Mouse (Mus musculus) kidney, postnatal 14 days (tissue): ENCODE measurements around the gene Irak4.

Experiments
- DNase-seq: peaks from one replicate; pipeline ENCODE4 v3.0.0; 2022; ENCODE audit warnings: mixed read lengths

Gene Irak4

DNA sequence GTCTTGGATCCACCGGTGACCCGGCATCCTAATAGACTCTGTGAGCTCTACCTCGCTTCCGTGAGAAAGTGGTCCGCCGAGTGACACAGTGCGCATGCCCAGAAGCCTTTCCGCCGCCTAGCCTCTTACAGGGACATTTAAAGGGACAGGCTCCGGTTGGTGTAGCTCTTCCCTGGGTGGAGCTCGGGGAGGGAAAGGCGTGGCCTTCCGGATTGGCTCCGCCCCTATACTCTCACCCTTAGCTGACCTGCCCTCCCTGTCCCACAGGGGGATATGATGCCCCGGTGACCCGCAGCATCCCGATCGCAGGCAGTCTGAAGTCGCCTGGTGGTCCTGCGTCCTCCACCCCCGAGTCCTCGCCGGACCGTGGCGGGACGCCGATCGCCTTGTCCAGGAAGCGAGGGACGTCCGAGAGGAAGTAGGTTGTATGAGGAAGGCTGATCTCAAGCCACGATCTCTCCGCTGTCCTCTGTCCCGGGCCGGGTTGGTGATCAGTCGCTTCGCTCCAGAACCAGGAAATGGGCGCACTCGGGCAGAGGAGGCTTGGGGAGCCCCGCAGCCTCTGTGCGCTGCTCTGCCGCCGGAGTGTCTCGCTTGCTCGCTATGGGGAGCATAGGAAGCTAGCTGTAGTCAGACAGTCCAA lies at the start of gene Irak4, which contains the start of gene Pus7l:
Gene Irak4, plus strand, starts transcription at position 235 of the 643 bp plus-strand sequence.
Gene Pus7l, minus strand, starts transcription at position 139 of the 643 bp plus-strand sequence.
- peak; percentile 95 for DNase-seq

DNA sequence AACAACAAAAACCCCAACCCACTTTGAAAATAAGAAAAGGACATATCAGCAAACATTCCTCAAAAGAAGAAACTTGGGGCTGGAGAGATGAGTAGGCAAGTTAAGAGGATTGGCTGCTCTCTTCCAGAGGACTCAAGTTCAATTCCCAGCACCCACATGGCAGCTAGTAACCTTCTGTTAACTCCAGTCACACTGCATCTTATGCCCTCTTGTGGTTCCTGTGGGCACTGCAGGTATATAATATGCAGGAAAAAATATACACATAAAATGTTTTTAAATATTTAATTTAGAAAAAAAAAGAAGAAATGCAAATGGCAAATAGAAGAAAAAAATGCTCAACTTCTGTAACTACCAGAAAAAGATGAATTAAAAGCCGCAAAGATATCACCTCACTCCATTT lies 49.0 kb upstream of the Irak4 start:
- DNase-seq, result no peak

GRCm38 (mm10) chr15:94495936-94496335 lies 47.5 kb upstream of the Irak4 start:
- DNase-seq, result no peak

- DNase-seq, result no peak
Observed at GRCm38 (mm10) chr15:94499260-94499659, 44.2 kb upstream of the Irak4 start.

DNA sequence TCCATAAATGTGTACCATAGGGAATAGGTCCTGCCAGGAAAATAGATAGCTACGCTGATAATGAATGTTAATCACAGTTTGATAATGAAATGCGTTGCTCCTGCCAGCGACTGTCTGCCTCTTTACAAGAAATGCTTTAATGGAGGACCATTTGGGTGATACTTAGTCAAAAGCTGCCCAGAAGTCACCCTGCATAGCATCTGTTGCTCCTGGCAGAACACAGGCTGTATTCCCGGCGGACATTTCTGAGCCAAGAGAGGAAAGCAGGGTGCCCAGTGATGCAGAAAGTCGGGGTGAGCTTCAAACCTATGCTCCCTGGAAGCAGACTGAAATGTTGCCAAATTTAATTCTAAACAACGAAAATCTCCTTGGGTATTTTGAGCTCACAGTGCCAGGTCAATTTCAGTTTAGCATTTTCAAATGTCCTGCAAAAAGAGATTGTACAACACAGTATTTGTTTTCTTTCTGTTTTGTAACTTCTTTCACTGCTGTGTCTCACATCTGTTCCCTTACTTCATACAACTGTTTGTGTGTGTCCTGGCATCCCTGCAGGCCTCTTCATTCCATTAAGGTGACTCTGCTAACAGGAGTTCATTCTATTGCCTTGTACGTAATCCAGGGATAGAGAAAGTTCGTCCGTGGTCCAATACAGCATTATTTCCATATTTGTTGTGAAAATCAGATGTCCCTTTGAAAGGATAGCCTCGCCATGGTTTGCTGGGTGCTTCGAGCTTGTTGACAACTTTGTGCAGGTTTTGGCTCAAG lies 39.8 kb upstream of the Irak4 start:
- no peak for DNase-seq

DNA sequence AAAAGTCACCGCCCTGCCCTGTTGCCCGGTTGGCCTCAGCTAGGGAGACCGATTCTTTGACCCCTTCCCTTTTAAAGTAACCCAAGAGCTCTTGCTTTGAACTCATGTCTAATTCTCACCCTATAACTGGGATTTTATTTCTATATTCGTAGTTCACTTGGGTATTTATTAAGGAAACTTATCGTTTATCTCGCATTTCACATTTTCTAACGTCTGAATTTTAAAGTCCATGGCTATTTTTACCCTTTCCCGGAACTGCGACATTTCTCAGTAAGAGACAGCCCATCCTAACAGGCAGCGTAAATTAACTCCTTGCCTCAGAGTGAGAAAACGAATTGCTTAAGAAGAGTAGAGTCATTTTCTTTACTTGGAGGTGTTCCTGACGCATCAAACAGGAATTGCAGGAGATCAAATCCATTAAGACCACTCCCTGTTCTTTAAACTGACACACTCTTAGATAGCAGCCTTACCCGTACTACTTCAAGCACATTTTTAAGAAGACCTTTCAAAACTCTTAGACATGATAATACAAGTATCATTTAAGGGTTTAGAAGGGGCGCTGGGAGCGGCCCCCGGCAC lies 25.4 kb upstream of the Irak4 start:
- no peak for DNase-seq

DNA sequence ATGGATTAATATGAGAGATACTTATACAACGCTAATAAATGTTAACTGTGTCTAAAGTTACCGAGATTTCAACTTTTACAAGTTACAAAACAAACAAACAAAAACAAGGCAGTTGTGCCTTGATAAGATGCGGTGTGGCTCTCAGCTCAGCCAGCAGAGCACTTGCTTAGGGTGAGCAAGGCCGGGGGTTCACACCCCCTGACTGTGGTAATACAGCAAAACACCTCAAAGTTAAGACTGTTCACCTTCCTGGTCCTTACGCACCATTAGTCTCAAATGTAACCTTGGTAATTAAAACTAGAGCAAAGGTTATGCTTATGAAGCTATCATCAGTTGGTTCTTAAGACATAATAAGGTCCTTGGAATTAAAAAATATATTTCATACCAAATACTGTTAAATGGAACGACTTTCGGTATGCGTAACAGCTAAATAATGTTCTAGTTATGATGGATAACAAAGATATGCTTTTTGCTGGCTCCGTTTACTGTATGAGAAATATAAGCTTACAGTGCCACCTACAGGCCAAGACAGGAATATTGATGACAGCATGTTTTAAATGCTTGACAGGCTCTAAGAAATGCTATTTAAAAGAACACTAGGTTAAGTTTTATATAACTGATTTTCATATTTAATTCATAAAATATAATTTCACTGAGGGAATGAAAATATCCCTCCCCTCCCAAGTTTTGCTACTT lies 23.1 kb upstream of the Irak4 start:
- DNase-seq, result peak; percentile 57

DNA sequence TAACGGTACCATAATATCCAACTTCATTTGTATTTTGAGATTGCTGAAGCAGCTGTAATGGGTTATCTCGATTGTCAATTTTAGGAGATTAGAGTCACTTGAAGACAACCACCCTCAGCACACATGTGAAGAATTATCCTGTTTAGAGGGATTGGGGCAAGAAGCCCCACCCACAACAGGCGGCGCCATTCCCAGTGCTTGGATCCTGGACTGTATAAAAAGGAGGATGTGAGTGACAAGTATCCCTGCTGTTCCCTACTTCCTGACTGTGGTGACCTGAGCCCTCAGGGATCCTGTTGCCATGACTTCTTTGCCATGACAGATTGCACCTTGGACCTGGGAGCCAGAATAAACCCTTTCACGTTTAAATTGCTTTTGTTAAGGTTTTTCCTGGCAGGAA lies 22.5 kb upstream of the Irak4 start:
- no peak for DNase-seq

GRCm38 (mm10) chr15:94523251-94523650 lies 20.2 kb upstream of the Irak4 start:
- no peak for DNase-seq

- DNase-seq, result no peak
Observed at GRCm38 (mm10) chr15:94524956-94525355, 18.5 kb upstream of the Irak4 start.

DNA sequence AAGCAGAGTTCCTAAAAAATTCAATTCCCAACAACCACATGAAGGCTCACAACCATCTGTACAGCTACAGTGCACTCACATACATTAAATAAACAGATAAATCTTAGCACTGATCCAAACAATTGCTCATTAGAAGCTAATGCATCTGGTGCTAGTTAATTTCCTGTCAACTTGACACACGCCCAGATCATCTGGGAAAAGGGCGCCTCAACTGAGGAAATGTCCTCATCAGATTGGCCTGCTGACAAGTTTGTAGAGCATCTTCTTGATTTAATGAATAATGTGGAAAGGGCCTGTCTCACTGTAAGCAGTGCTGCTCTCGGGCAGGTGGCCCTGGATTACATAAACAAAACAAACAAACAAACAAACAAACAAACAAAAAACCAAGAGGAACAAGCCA lies 12.9 kb upstream of the Irak4 start:
- DNase-seq, result no peak

DNA sequence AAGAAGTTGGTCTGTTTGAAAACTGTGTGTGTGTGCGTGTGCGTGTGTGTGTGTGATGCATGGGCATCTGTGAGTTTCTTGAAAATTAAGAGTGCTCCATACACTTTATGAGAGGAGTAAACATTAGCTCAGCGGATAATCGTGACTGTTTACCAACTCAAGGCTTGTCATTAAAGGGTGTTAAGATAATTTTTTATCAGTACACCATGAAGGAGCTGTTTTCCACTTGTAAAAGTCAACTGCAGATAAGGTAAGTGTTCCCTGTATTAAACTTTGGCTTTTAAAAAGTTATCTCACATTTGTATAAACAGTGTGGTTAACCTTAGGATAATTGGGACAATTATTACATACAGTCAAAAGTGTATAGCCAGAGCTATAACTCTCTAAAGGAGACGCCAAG lies 11.1 kb upstream of the Irak4 start:
- DNase-seq, result no peak

GRCm38 (mm10) chr15:94532956-94533355 lies 10.5 kb upstream of the Irak4 start:
- DNase-seq, result no peak

DNA sequence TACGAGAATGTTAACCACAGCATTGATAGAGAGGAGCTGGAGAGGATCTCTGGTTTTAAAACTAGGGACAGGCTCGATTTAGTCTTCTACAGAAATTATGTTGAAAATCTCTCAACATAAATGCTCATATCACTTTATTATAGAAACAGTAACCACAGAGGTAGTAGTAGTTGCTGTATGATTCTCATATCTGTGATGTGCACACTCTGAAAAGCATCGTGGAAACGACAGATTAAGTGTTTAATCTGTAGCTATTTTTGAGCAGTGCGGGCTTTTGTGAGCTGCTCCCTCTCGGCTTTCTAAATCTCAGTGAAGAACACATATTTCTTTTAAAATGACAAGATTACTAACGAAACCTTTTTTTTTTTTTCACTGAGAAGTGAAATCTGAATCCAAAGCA lies 7.9 kb upstream of the Irak4 start:
- no peak for DNase-seq

- no peak for DNase-seq
Observed at GRCm38 (mm10) chr15:94539296-94539695, 4.1 kb upstream of the Irak4 start.

DNA sequence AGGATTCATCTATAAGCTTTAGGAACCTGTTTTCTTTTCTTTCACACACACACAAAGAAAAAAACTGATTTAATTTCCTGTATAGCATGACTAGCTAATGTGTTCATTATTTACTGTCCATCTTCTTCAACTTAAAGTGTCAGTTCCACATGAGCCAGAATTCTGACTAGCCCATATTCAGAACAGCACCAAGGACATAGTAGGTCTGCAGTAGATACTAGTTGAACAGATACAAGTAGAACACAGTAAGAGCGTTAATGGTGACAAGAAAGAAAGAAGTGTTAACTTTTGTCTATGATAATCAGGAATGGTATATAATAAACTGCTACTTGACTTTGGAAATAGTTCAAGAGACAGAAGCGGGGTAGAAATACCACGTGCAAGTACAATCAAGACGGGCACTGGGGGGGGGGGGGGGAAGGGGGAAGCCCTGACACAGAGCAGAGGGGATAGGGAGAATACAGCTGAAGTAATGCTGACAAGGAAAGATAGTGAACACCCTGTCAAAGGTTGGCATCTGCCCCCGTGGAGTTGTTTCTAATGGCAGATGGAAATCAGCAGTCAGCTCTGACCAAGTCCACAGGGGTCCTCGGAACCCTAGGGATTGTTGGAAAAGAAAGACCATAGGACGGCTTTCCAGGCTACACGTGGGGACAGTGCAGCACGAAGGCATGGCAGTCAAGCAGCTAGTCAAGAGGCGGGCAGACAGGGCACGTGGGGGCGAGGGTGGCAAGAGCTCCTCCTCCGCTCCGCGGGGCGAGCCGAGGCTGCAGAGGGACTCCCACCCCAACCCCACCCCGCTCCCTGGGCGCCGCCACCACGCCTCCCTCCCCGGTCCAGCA lies 655 bp upstream of the Irak4 start:
- no peak for DNase-seq

- no peak for DNase-seq
Observed at GRCm38 (mm10) chr15:94544052-94544636, 701 bp downstream of the Irak4 start.

DNA sequence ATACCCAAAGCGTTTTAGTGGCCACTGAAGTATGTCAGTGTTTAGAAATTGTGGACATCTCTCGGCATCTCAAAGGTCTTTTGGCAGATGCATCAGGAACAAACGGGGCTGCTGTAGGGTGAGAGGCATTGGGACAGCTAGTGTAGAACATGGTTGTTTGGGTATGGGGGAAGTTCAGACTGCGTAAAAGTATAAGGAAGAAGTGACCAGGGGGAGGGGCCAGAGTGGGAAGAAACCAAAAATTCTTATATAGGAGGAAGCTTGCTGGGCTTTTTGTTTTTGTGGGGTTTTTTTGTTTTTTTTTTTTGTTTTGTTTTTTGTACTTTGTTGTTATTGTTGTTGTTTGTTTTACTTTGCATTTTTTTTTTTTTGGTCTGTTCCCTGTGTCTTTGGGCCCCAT lies 1.4 kb downstream of the Irak4 start:
- no peak for DNase-seq

GRCm38 (mm10) chr15:94553536-94553935 lies 10.1 kb downstream of the Irak4 start:
- no peak for DNase-seq

GRCm38 (mm10) chr15:94557442-94557841 lies 14.0 kb downstream of the Irak4 start:
- DNase-seq, result peak; percentile 86

DNA sequence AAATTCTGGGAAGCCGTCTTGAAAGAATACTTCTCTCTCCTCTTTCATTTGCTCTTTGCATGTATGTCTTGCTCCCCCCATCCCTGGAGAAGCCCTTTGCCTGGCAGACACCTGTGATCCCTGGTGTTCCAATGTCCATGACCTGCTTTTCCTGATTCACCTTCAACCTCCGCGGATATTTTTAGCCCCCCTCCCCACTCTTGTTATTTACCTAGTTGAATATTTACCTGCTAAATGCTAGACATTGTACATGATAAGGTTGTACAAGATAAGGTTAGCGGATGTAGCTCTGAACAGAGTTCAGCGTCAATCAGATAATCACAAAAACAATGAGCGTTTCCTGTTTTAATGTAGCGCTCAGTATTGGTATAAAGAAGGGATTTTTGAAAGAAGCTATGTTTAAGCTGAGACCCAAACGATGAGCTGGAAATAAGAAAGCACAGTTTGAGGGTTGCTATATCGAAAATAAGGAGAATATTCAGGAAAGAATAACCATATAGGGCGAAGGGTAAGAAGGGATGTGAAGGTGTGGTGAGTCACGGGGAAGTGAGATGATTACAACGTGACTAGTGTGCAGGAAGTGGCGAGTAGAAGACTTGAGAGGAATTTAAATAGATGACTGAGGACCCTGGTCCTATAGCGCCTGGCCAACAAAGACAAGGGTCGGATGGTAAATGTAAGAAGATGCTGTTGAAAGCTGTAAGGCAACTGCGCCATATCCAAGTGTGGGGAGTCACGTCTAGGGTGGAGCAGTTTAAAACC lies 15.6 kb downstream of the Irak4 start:
- DNase-seq, result no peak
